Mouse (Mus musculus) urinary bladder, postnatal 25 days (tissue): Measurements from ENCODE around the gene Galnt7.
"Not testable (repeated sequence)": the region's sequence is repeated elsewhere in the genome, so short reads cannot be mapped to it uniquely, and the experiment has no call there.

ENCODE experiments used
- DNase-seq: peaks from one replicate; pipeline ENCODE4 v3.0.0; 2022; ENCODE audit warnings: low spot score

Galnt7 gene

GRCm38 (mm10) chr8:57540110-57540838 lies 112.6 kb downstream of the Galnt7 start:
- DNase-seq = peak; percentile 68

- no peak for DNase-seq
These were observed 114.2 kb downstream of the Galnt7 start for GRCm38 (mm10) chr8:57538601-57539000.

GRCm38 (mm10) chr8:57536167-57536566 lies 116.7 kb downstream of the Galnt7 start:
- no peak for DNase-seq

GRCm38 (mm10) chr8:57534495-57534894 lies 118.3 kb downstream of the Galnt7 start:
- no peak for DNase-seq

GRCm38 (mm10) chr8:57533106-57533505 lies 119.7 kb downstream of the Galnt7 start:
- no peak for DNase-seq

- DNase-seq = no peak
These were observed 120.6 kb downstream of the Galnt7 start for GRCm38 (mm10) chr8:57532223-57532622.

GRCm38 (mm10) chr8:57530666-57531349 lies 122.0 kb downstream of the Galnt7 start:
- DNase-seq = peak; percentile 77

- no peak for DNase-seq
These were observed 122.6 kb downstream of the Galnt7 start for GRCm38 (mm10) chr8:57530238-57530637.

- no peak for DNase-seq
These were observed 124.8 kb downstream of the Galnt7 start for GRCm38 (mm10) chr8:57528036-57528435.

- no peak for DNase-seq
These were observed 132.5 kb downstream of the Galnt7 start for GRCm38 (mm10) chr8:57520186-57520786.

GRCm38 (mm10) chr8:57517723-57518122 lies 135.1 kb downstream of the Galnt7 start:
- DNase-seq = no peak

GRCm38 (mm10) chr8:57516685-57517084 lies 136.1 kb downstream of the Galnt7 start:
- DNase-seq = not testable (repeated sequence)

- DNase-seq = not testable (repeated sequence)
These were observed 139.6 kb downstream of the Galnt7 start for GRCm38 (mm10) chr8:57513178-57513661.

GRCm38 (mm10) chr8:57512141-57513056 lies 140.4 kb downstream of the Galnt7 start:
- no peak for DNase-seq

- DNase-seq = peak; percentile 98
These were observed 141.3 kb downstream of the Galnt7 start, which contains the start of gene Hmgb2 for GRCm38 (mm10) chr8:57511316-57512118. Gene Hmgb2 (plus strand): TSS chr8:57511907.

GRCm38 (mm10) chr8:57510791-57511315 lies 142.0 kb downstream of the Galnt7 start:
- DNase-seq = peak; percentile 26

- DNase-seq = no peak
These were observed 144.2 kb downstream of the Galnt7 start for GRCm38 (mm10) chr8:57508657-57509056.

GRCm38 (mm10) chr8:57507556-57508063 lies 145.2 kb downstream of the Galnt7 start:
- no peak for DNase-seq

- DNase-seq = not testable (repeated sequence)
These were observed 147.3 kb downstream of the Galnt7 start for GRCm38 (mm10) chr8:57505500-57505899.

- DNase-seq = peak; percentile 67
These were observed 149.2 kb downstream of the Galnt7 start for GRCm38 (mm10) chr8:57503641-57504040.
